Mouse (Mus musculus) heart, embryonic 14.5 days (tissue): ENCODE measurements at regions not wholly inside any gene's neighbourhood (a gene's known extent, or its start where the extent isn't known, plus 50 kb on each side); places are given as distances from the start of the nearest gene placed in this dataset.
A peak's percentile ranks its signal among the peaks of the same experiment; 100 is the strongest.

ENCODE experiments used
- ATAC-seq: fragments of 200-750 bp; cut with Nextera tagmentation; 2 replicates; pipeline ENCODE4 v1.8.0; 2017; ENCODE audit warnings: low read depth, moderate TSS enrichment; ENCODE audit not compliant: insufficient number of reproducible peaks, insufficient read depth, low FRiP score
- H3K27ac ChIP-seq, 2 experiments: fragments of 200-500 bp in 1 of 2; fragments of 300-500 bp in 1 of 2; sonication (generic) in 1 of 2; replicated peaks in 1 of 2; 2 replicates each; pipeline ENCODE4 v1.5.1; 2012 to 2014; ENCODE audit warnings: low read depth in 2 of 2, low read length in 2 of 2, control low read depth in 1 of 2, mild to moderate bottlenecking in 1 of 2, mixed read lengths in 1 of 2; ENCODE audit not compliant: control insufficient read depth in 1 of 2, insufficient read depth in 1 of 2
- H3K27me3 ChIP-seq: fragments of 300-500 bp; sonication (generic); 2 replicates; pipeline ENCODE4 v1.6.1; 2014; ENCODE audit warnings: mild to moderate bottlenecking, low read length, control low read depth; ENCODE audit not compliant: control insufficient read depth, insufficient read depth
- H3K36me3 ChIP-seq: fragments of 300-500 bp; sonication (generic); 2 replicates; pipeline ENCODE4 v1.6.1; 2014; ENCODE audit warnings: mild to moderate bottlenecking, control low read depth, low read length, mixed read lengths; ENCODE audit not compliant: control insufficient read depth, insufficient read depth
- H3K4me1 ChIP-seq, 2 experiments: fragments of 200-500 bp in 1 of 2; fragments of 300-500 bp in 1 of 2; sonication (generic) in 1 of 2; 2 replicates each; pipeline ENCODE4 v1.6.1; 2012 to 2014; ENCODE audit warnings: low read length in 2 of 2, control low read depth in 1 of 2, mixed read lengths in 1 of 2; ENCODE audit not compliant: control insufficient read depth in 2 of 2, insufficient read depth in 2 of 2
- H3K4me2 ChIP-seq: fragments of 300-500 bp; sonication (generic); 2 replicates; pipeline ENCODE4 v1.6.1; 2014; ENCODE audit warnings: mild to moderate bottlenecking, low read length
- H3K4me3 ChIP-seq, 2 experiments: fragments of 200-500 bp in 1 of 2; fragments of 300-500 bp in 1 of 2; sonication (generic) in 1 of 2; 2 replicates each; pipeline ENCODE4 v1.5.1; 2012 to 2014; ENCODE audit warnings: low read length in 2 of 2, mild to moderate bottlenecking in 2 of 2, control low read depth in 1 of 2, low read depth in 1 of 2, moderate library complexity in 1 of 2; ENCODE audit not compliant: control insufficient read depth in 1 of 2, insufficient read depth in 1 of 2
- H3K9ac ChIP-seq: fragments of 300-500 bp; sonication (generic); 2 replicates; pipeline ENCODE4 v1.6.1; 2014; ENCODE audit warnings: mild to moderate bottlenecking, low read length
- H3K9me3 ChIP-seq: fragments of 300-500 bp; sonication (generic); 2 replicates; pipeline ENCODE4 v1.6.1; 2016; ENCODE audit warnings: low read length, control low read depth; ENCODE audit not compliant: control insufficient read depth
- WGBS: fragments of 180-500 bp; shearing (Covaris S2); extraction: QIAGEN DNeasy Blood & Tissue Kit; methylation state at CpG from one replicate; pipeline ENCODE4 v1.1.7; 2014; 5-methylcytosine and 5-hydroxymethylcytosine counted together

- H3K4me1 ChIP-seq: peaks cover 6 to 8% of the 10 kb centered on the region in 2 experiments; a peak in 3 of 4 replicates
- no peak overlapping the region for H3K4me2 ChIP-seq
- no peak overlapping the region for H3K27ac ChIP-seq
- H3K9me3 ChIP-seq: no peaks in the 10 kb centered on the region
- no peaks in the 10 kb centered on the region for H3K36me3 ChIP-seq
- WGBS: 37% methylated on average over 2 of the region's 2 CpGs
- H3K4me3 ChIP-seq: no peak overlapping the region
- H3K9ac ChIP-seq: no peak overlapping the region
- ATAC-seq: no peak
- H3K27me3 ChIP-seq: no peaks in the 10 kb centered on the region
Measured at GRCm38 (mm10) chr1:186342931-186343506, 225.9 kb upstream of the Lyplal1 start.

GRCm38 (mm10) chr1:186342391-186342790, 225.3 kb upstream of the Lyplal1 start:
- no peak overlapping the region for H3K27ac ChIP-seq

GRCm38 (mm10) chr1:186341878-186342277, 224.8 kb upstream of the Lyplal1 start:
- Histone ChIP-seq H3K36me3 (no peaks in the 10 kb centered on the region), H3K27ac (no peak overlapping the region), H3K4me3 (no peak overlapping the region), H3K9ac (no peak overlapping the region), H3K4me1 (peaks cover 0 to 2% of the 10 kb centered on the region in 2 experiments; a peak in 1 of 4 replicates), H3K9me3 (no peaks in the 10 kb centered on the region), H3K4me2 (no peak overlapping the region), H3K27me3 (no peaks in the 10 kb centered on the region)
- ATAC-seq: no peak
- WGBS: 52% methylated on average over 3 of the region's 3 CpGs

More at GRCm38 (mm10) chr1:186342391-186342790, 225.3 kb upstream of the Lyplal1 start:
- no peak for ATAC-seq
- Histone ChIP-seq H3K36me3 (no peaks in the 10 kb centered on the region), H3K9ac (no peak overlapping the region), H3K9me3 (no peaks in the 10 kb centered on the region), H3K4me1 (peaks cover 3 to 4% of the 10 kb centered on the region in 2 experiments; a peak in 3 of 4 replicates), H3K4me2 (no peak overlapping the region), H3K27me3 (no peaks in the 10 kb centered on the region), H3K4me3 (no peak overlapping the region)
- 85% methylated on average over 1 of the region's 1 CpGs for WGBS

GRCm38 (mm10) chr1:186340701-186341100, 223.6 kb upstream of the Lyplal1 start:
- H3K9ac ChIP-seq: no peak overlapping the region
- no peak overlapping the region for H3K27ac ChIP-seq
- ATAC-seq: no peak
- no peak overlapping the region for H3K4me2 ChIP-seq
- WGBS: 54% methylated on average over 3 of the region's 3 CpGs
- no peaks in the 10 kb centered on the region for H3K27me3 ChIP-seq
- H3K4me3 ChIP-seq: no peak overlapping the region
- H3K36me3 ChIP-seq: no peaks in the 10 kb centered on the region
- peaks cover 0 to 2% of the 10 kb centered on the region in 2 experiments; a peak in 1 of 4 replicates for H3K4me1 ChIP-seq
- H3K9me3 ChIP-seq: no peaks in the 10 kb centered on the region

- ATAC-seq: no peak
Measured at GRCm38 (mm10) chr1:186317285-186317684, 200.2 kb upstream of the Lyplal1 start.

GRCm38 (mm10) chr1:186314180-186314579, 197.1 kb upstream of the Lyplal1 start:
- Histone ChIP-seq H3K36me3 (no peaks in the 10 kb centered on the region), H3K4me1 (peaks cover 4 to 7% of the 10 kb centered on the region in 2 experiments; a peak in 2 of 4 replicates), H3K9ac (no peak overlapping the region), H3K27ac (no peak overlapping the region), H3K27me3 (no peaks in the 10 kb centered on the region), H3K9me3 (no peaks in the 10 kb centered on the region), H3K4me2 (no peak overlapping the region), H3K4me3 (no peak overlapping the region)
- 84% methylated on average over 4 of the region's 4 CpGs for WGBS
- ATAC-seq: no peak

More at GRCm38 (mm10) chr1:186317285-186317684, 200.2 kb upstream of the Lyplal1 start:
- Histone ChIP-seq H3K4me2 (no peak overlapping the region), H3K36me3 (no peaks in the 10 kb centered on the region), H3K27me3 (no peaks in the 10 kb centered on the region), H3K4me1 (peaks cover 4 to 6% of the 10 kb centered on the region in 2 experiments; a peak in 2 of 4 replicates), H3K4me3 (no peak overlapping the region), H3K27ac (no peak overlapping the region), H3K9ac (no peak overlapping the region), H3K9me3 (no peaks in the 10 kb centered on the region)
- 84% methylated on average over 2 of the region's 2 CpGs for WGBS

- WGBS: 74% methylated on average over 9 of the region's 9 CpGs
- H3K4me2 ChIP-seq: no peak overlapping the region
Measured at GRCm38 (mm10) chr1:186312698-186313097, 195.6 kb upstream of the Lyplal1 start.

More at GRCm38 (mm10) chr1:186312698-186313097, 195.6 kb upstream of the Lyplal1 start:
- Histone ChIP-seq H3K4me1 (peaks cover 4 to 7% of the 10 kb centered on the region in 2 experiments; a peak in 2 of 4 replicates), H3K4me3 (no peak overlapping the region), H3K27ac (peak overlapping the region; percentile 36 to 73; a peak in 3 of 4 replicates), H3K36me3 (no peaks in the 10 kb centered on the region), H3K9ac (no peak overlapping the region), H3K9me3 (no peaks in the 10 kb centered on the region), H3K27me3 (no peaks in the 10 kb centered on the region)
- ATAC-seq: no peak
